Mouse (Mus musculus) adrenal gland, postnatal 10 days (tissue): ENCODE results near the gene Cyfip1. TPM values are rescaled to one million over a fixed set of nuclear protein-coding genes. Genes with fewer than 3 reads are reported as not detected.

Experiments used
- DNase-seq: peaks from one replicate; pipeline ENCODE4 v3.0.0; 2021; ENCODE audit warnings: mixed read lengths
- long read RNA-seq, 2 experiments: library from polyadenylated mRNA; stranded (forward); transcript quantifications; one replicate each; pipeline ENCODE4 v2.0.0; 2021
- total RNA-seq, 2 experiments: library from RNA; stranded (reverse); gene quantifications; 2 replicates each; pipeline ENCODE4 v1.2.3; 2021

The Cyfip1 gene
- 10 to 100 TPM; 64.4 to 72.4 TPM for total RNA-seq
- long read RNA-seq, experiment 1, full-length matches to known transcripts = 20 of 41 reads
- long read RNA-seq, experiment 1, partial matches to known transcripts = 19 of 41 reads
- long read RNA-seq, experiment 1, other reads (novel, unspliced or antisense) = 2 of 41 reads
- long read RNA-seq, experiment 2, full-length matches to known transcripts = 35 of 41 reads
- long read RNA-seq, experiment 2, partial matches to known transcripts = 5 of 41 reads
- long read RNA-seq, experiment 2, other reads (novel, unspliced or antisense) = 1 of 41 reads

DNA sequence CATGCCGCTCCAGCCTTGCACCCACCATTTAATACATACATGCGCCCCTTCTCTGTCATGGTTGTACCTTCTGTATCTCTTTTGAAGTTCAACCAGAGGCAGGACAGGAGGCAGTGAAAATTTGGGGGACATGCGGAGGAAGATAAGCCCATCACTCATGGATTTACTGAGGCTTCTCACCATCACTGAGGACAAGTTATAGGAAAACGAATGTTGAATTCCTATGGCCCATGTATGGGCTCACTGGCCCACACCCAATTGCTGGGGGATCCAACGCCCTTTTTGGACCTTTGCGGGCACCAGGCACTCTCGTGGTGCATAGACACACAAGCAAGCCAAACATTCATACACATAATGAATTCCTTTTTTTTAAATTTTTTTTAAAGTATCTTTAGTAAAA is at the start of gene Cyfip1:
TSS of gene Cyfip1 (plus strand) at position 301 of the 400 bp plus-strand sequence.
- no peak for DNase-seq

DNA sequence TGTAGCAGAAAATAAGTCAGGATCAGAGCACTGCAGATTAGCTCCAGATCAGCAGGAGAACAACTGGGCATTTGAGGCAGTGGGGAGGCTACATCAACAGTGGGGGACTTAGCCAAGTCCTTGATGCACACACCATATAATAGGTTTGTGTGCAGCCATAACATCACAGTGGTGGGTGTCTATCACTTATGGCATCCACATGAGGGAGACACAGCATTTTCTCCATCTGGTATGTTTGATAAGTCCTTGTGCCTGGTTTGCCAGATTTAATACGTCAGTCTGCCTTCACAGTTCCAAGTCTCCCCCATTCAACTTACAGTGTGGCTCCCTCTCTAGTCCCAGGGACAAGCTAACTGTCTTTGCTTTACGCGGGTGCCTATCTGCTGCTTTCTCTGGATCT is 49.3 kb upstream of the Cyfip1 start:
- no peak for DNase-seq

DNA sequence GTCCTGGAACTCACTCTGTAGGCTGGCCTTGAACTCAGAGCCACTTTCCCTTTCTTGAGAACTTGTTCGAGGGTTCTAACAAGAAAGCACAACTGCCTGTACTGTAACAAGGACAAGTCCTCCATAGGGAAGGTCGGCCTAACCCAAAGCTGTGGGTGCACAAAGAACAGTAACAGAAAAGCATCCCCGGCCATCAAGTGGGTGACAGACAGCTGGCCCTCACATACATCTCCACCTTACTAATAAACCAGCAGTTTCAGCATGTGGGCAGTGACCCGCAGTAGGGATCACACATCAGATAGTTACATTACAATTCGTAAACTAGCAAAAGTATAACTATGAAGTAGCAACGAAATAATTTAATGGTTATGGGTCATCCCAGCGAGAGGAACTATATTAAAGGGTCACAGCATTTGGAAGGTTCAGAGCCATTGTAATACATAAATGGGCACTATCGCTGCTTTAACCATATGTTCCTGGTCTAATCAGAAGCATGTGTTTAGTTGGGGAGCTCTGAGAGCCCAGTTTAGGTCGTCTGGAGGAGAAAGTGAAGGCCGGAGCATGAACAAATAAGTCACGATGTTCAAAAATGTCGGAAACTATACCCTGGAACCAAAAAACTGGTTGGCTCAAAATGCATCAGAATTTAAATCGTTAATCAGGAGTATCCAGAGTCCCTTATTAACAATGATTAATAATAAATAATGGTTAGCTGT is 48.2 kb upstream of the Cyfip1 start:
- no peak for DNase-seq

DNA sequence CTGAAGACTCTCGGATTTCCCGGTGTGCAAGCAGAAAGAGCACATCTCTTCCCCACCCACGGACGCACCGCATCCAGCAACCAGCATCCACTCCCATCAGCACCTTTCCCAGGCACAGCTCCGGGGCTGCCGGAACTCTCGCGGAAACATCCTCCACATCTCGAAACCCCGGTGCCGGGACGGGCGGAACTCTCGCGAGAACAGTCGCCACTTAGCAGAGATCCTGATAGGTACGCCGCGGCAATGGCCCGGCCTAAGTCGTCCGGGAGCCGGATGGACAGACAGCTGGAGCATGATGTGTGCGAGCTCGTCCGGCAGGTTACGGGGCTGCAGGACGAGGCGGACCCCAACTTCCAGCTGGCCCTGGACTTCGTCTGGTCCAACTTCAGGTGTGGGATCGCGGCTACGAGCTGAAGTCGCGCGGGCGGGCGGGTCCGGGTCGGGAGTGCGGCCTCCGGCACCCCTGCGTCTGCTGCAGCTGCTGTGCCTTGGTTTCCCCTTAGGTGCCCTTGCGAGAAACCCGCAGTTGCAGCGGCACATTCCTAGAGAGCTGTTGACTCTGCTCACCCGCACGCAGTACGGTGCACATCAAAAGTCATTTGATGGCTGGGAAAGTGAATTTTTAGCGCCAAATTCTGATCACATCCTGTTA is 47.5 kb upstream of the Cyfip1 start, which contains the start of gene Tubgcp5:
TSS of gene Tubgcp5 (plus strand) at position 203 of the 652 bp plus-strand sequence.
- DNase-seq = peak; percentile 98

DNA sequence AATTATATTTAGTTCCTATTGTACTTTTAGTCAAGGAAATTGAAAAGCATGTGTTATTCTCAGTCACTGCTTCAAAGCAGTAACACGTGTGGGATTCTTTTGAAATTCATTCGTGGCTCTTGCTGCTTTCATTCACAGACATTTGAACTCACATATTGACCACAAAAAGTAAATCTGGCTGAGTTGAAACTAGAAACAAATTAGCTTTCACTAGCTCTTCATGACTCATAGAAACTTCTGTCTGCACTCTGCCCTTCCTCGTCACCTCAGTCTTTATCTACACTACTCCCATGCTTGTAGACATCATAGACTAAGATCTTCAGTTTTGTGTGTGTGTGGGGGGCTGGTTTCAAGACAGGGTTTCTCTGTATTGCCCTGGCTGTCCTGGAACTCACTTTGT is 41.6 kb upstream of the Cyfip1 start:
- no peak for DNase-seq

DNA sequence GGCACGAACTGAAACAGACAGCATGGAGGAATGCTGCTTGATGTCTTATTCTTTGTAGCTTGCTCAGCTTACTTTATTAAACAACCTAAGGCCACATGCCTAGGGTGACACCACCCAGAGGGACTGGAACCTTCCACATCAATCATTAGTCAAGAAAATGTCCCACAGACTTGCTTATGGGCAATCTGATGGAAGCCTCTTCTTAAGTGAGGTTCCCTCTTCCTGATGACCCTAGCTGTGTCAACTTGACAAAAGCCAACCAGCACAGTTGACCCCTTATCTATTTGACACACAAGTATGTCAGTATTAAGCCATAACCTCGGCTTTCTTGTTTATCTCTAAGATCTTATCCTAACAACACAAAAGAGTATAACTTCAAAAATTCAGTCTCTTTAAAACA is 31.6 kb upstream of the Cyfip1 start:
- DNase-seq = no peak

DNA sequence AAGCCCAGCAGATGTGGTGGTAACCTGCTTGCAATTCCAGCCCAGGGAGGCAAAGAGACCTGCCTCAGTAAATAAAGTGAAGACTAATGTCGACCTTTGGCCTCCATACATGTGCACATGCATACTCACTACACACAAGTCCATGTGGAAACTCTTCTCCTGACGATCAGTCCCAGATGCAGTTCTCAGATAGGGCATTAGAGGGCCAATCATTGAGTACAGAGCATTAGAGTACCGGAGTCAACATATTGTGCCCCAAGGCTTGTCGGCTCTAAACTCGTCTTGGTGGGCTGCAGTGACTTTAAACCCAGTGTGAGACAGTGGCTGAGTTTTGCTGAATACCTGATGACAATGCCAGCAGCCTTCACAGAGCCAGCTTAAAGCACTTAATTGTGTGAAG is 17.1 kb upstream of the Cyfip1 start:
- DNase-seq = no peak

DNA sequence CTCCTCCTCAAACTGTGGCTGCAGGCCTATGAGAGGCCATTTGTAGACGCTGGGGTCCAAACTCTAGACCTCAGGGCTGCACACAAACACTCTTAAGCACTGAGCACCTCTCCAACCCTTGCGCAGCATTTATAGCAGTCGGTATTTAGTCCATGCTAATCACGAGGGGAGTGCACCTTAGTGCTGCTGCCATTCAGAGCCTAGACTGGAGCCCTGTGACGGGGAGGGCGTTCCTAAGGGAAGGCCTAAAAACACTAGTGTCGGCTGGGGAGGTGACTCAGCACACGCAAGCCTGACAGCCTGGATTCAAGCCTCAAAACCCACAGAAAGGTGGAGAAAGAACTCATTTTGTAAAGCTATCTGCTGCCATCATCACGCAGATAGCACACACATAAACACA is 14.0 kb upstream of the Cyfip1 start:
- DNase-seq = no peak

DNA sequence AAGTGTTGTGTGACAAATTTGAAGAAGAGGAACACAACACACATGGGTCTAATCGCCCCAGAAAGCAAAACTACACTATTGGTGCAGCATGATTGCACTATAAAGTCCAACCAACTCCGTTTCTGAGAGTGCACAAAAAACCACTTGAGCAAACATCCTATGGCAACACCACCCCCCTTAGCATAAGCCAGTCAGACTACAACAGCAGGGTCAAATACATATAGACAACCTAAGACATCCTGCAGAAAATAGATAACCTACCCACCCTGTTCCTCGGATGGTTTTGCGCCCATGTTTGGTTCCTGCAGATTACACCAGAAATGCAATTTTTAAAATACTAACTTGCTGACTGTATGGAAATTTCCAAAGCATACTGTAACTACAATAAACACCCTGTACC is 4.7 kb upstream of the Cyfip1 start:
- no peak for DNase-seq

DNA sequence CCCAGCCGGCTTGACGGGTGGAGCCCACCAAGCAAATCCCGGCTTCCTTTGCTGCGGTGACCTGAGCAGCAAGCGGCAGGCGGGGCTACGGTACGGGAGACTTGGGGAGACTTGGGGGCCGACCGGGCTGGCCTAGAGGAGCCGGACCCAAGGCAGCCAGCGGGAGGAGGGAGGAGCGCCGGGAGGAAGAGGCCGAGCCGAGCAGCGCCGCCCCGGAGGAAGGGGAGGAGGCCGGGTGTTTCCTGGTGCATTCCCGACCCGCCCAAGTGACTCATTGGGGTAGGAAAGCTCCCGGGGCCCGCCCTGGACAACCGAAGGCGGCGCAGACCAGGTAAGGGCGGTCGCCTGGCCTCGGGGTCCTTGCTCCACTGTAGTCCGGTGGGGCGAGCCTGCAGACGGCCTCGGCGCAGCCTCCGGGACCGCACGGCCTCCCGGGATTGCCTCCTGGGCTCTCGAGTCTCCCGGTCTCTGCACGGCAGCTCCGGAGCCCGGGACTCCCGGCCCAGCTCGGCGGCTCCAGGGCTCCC is 495 bp downstream of the Cyfip1 start:
- peak; percentile 95 for DNase-seq

DNA sequence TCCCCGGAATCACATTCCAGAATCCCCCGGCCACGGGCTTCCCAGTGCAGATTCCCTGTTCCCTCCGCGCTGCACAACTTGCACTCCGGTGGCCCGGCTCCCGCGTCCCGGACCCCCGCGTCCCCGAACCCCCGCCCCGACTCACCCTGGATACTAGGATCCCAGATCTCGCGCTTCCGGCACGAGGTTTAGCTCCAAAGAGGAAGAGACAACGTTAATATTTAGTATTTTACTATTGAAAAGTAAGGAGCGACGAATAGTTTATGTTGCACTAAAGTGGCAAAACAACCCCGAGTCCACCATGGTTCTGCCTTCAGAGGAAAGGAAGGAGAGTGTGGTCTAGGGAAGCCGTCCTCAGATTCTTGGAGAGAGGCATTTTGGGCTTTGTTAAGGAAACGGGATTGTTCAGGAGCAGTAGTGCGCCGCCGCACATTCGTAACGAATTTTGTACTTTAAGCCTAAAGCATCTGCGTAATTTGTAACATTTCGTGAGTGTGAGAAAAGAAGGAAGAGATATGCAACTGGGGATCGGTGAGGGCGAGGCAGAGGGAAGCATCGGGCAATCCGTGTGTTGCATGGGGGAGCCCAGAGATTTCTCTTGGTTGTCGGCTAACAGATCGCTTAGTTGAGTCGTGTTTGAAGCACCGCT is 1.1 kb downstream of the Cyfip1 start:
- DNase-seq = peak; percentile 25

DNA sequence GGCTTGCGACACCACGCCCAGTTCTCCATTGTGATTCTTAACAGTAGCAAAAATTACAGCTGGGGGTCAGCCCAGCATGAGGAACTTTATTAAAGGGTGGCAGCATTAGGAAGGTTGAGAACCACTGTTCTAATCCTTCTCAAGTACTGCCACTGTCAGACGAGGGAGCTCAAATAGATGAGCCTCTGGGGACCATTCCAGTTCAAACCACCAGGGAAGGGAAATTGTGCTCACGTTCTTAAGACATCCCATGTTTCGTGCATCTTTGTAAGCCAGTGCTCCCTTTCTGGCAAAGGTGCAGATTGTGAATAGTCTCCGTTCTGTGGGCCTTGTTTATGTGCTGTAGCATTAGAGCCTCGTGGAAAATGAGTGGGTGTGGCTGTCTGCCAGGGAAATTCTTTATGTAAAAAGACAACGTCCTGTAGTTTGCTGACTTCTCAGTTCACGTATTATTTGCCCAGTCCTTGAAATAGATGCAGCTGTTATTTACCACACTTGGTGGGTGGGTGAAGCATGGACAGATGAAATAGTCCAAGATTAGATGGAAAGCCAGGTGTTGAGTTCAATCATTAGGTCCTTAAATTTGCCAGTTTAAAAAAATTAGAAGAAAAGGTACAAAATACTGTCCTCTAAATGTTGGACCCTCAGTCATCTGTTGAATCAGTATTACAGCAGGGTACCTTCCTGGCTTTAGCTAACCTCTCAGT is 5.2 kb downstream of the Cyfip1 start:
- DNase-seq = no peak

DNA sequence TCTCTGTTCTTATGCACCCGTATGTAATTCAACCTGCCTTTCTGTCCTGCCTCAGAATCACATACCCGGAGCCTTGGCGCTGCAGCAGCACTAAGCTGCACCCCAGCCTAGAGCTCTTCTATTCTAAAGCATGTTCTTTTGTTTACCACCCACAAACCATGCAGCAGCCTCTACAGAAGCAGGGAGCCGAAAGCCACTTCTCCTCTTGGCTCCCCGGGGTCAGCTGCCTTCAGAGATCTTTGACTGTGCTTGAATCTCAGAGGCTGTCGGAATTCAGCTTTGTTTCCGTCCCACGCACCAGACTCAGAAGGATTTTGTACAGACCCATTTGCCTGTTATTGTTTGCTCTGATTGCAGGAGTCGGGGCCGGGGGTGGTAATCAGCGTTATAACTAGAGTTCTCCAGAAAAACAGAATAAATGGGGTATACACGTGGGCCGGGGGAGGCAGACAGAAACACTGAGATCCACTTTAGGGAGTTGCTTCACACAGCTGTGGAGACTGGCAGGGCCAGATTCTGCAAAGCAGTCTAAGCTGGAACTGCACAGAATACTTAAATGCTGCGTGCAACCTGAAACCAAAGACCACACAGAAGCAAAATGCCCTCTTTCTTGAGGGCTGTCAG is 8.5 kb downstream of the Cyfip1 start:
- DNase-seq = no peak

DNA sequence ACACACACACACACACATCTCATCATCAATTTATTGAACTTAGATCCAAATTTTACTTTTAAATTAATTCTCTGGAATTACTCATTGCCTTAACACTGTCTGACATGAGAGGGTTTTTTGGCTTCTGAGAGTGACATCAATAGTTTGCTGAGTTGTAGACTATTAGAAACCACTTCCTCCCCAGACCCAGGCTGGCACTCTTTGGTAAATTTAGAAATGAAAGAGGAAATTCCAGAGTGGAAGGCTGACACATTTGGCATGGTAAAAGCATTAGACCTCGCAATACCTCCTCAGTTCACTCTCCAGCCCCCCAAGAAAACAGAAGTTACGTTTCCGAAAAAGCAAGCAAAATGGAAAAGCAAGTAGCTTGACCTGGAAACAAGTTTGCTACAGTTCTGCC is 11.2 kb downstream of the Cyfip1 start:
- no peak for DNase-seq

DNA sequence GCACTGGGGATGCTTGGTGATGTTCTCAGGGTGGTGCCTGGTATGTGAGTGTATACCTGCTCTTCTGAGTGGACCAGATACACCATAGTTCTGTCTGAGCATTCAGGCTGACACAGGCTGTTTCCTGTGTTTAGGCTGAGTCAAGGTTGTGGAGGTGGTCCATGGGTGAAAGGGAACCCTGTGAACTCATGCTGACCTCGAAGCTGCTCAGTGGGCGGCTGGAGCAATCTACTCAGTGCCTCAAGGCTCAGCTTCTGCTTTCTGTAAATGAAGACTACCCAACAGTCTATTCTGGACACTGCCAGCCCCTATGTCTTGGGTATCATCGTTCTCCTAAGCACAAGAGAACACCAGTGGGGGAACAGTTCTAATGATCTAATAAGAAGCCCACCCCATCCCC is 14.1 kb downstream of the Cyfip1 start:
- DNase-seq = no peak

DNA sequence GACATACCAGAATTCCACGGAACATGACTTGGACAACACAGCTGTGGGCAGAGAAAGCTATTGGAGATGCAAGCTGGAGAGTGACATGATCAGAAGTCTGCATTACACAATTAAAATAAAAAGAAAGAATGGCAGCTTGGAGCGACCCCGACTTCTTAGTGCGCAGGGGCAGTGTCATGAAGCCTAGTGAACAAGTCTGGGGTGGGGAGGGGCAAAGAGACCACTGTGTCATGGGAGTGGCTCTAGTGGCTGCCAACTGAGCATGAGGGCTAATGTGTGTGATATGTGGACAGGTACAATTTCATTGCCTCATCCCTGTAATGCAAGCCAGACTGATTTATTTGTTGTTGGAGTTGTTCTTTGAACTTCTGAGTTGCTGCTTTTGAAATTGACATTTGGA is 15.2 kb downstream of the Cyfip1 start:
- DNase-seq = no peak

DNA sequence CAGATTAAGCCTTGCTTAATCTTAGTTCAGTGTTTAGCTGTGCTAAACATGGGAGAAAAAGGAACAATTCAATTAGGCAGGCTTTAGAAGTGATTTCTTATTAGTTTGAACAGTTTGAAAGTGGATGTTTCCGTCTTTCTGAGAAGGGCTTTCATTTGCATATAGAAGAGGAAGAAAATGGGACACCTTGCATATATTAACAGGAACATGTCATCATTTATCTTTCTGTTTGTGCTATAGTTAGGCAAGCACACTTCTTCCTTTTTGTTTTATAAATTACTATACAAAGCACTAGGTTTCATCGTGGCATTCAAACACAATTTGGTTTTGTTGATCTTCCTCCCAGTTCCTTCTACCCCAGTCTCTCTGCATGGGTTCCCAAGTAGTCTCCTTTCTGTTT is 16.2 kb downstream of the Cyfip1 start:
- DNase-seq = no peak

DNA sequence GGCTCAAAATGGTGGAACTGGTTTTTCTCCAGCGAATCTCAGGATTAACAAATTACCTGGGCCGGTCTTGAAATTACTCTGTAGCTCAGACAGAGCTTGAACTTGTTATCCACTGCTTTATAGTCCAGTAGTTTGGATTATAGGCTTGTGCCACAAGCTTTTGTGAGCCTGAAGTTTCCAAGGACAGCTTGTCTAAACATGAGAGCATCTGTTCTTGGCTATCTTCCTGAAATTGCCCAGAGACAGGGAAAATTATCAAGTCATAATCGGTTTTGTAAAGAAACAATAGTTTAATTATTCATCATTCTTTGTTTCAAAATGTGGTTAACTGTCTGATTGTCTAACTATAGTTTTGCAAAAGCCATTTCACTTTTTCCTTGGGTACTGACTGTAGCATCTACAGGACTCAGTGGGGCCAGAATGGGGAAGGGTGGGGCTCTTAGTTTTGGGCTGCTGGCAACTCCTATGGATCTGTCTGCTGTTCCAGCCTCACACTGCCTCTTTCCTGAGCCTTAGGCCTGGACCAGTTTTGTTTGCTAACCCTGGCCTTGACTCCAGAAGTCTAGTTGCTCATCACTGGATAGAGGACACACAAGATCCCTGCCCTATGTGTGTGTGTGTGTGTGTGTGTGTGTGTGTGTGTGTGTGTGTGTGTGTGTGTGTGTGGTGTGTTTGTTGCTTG is 17.4 kb downstream of the Cyfip1 start:
- DNase-seq = no peak

DNA sequence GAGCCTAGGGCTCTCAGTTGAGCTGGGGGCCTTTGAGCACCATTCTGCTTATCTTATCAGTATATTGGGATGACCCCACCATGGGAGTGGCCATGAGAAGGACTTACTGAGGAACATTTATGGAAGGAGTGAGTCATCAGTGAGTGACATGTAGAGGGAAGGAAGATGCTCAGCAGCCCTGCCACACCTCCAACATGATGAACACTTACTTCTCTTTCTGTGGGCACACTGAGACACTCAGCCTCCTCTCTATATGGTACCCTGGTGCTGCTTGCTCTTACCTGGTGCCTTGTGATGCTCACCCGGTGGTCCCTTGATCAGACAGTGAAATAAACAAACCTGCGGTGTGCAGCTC is 17.9 kb downstream of the Cyfip1 start:
- no peak for DNase-seq

DNA sequence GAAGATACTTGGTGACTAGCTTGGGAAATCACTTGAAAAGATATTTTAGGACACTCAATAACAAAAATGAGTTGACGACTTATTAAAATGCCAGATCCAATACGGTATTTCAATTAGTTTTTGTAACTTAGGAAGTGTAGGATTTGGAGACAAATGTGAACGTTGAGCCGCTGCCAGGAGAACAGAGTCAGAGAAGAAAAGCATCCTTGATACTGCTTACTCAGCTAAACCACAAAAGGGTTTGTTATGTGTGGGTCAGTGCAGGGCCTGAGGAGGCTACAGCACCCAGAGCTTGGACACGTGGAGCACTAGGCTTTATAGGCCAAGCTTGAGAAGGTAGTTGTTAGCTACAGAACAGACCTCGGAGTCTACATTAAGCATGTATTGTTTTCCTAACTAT is 18.4 kb downstream of the Cyfip1 start:
- no peak for DNase-seq

DNA sequence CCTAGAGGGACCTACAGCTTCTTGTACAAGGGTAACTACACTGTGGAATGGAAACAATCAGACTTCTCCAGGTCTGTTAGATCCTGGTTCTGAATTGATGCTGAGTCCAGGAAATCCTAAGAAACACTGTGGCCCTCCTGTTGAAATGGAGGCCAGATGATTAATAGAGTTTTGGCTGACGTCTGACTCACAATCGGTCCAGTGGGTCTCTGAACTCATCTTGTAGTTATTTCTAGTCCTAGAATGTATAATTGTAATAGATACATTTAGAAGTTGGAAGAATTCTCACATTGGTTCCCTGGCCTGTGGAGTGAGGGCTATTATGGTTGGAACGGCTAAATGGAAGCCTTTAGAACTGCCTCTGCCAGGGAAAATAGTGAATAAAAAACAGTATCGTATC is 19.6 kb downstream of the Cyfip1 start:
- DNase-seq = no peak
